Mouse (Mus musculus) gastrocnemius, postnatal 14 days (tissue): ENCODE data around the gene Kif18a. TPM values are rescaled to one million over a fixed set of nuclear protein-coding genes. Genes with fewer than 3 reads are reported as not detected.

Experiments
- DNase-seq: peaks from one replicate; pipeline ENCODE4 v3.0.0; 2021; ENCODE audit warnings: mixed read lengths
- intact Hi-C: fragments of 180-260 bp; cut with DNase I; formaldehyde crosslinking; loops from one replicate; pipeline ENCODE4 v1.15.1; 2025; ENCODE audit warnings: low total_unique reads
- total RNA-seq, 2 experiments: library from RNA; stranded (reverse); gene quantifications; 2 replicates each; pipeline ENCODE4 v1.2.3; 2021

The Kif18a gene
- total RNA-seq, 2 experiments from 2014 or later, result 0.71 to 1.0 TPM

DNA sequence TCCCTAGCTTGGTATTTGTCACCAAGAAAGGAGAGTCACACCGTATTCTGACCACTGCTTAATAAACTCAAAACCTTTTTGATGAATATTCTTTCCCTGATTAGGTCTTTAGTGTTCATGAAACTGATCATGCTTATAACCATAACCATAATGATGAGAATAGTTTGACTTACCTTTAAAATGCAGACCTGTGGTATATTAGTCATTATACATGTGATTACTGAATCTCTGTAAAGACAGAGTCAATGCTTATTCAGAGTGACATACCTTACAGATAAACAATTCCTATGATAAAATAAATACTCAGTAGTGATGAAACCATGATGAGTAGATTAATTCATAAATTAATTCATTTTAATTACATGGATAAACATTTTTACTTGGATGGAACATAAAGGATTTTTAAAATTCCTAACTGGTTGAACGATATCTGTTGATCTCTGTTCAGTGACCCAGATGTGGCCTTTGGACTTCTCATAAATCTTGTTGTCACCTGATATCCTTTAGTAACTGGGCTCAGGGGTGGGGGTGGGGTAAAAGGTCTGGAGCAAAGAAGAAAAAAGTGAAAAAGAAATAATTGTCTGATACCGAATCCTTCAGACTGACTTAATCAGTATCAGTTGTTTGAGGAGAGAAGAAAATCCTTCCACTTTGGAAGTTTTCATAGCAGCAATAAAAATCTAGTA is 78.1 kb downstream of the Kif18a start:
- DNase-seq, result no peak
- intact Hi-C loops, result no loop called here

DNA sequence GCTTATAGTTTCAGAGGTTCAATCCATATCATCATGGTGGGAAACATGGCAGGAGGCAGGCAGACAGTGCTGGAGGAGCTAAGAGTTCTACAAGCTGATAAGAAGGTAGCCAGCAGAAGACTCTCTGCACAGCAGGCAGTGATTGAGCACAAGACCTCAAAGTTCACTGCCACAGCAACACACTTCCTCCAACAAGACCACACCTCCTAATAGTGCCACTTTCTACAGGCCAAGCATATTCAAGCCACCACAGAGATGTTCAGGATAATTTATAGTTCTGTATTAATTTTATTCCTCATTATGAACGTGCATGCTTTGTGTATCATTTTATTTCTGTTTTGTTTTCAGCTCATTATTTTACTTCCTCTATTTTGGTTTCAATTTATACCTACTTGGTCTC is 85.4 kb downstream of the Kif18a start:
- intact Hi-C loops, result no loop called here
- no peak for DNase-seq

DNA sequence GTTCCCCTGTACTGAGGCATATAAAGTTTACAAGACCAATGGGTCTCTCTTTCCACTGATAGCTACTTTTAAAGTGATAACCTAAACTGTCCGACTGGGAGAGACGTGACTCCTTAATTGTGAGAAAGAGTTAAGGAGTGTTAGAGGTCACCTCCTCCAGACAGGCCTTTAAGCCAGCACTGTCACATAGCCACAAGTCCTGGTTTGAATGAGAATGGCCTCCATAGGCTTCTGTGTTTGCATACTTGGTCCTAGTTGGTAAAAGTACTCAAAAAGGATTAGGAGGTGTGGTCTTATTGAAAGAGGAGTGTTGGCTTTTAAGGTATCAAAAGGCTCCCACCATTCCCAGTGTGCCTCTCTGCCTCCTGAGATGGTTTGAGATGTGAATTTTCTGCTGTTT is 94.3 kb downstream of the Kif18a start:
- no peak for DNase-seq
- intact Hi-C loops, result no loop called here

DNA sequence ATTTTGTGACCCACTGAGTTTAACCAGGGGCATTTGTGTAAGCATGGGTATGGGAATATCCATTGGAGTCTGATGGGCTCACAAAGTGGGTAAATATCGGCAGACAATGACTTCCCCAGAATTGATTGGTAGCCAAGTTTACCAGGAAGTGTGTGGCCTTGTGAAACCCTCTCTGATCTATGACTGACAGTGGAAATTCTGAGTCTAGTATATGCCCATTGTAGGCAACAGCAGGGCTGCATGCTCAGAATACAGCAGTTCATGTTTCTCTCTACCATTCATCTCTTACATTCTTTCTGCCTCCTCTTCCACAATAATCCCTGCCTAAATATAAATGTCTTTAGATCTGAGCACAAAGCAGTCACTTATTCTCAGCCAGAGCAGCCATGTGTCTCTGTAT is 103.5 kb downstream of the Kif18a start:
- no peak for DNase-seq
- intact Hi-C loops, result no loop called here

DNA sequence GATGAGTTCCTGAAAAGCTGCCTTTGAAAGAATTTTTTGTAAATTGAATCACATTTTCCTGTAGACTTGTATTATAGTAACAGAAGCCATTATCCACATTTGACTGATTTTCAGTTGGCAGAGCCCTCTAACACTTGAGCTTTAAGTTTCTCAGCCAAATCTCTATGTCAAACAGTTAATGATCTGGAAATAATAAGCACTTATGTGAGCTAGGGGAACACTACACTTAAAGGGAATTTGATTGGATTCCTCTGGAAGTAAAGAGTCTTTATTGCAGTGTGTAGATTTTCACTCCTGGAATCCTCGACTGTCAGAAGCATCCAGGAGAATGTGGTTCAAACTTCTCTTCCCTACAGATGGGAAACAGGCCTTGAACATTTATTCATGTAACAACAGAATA is 105.7 kb downstream of the Kif18a start:
- intact Hi-C loops, result no loop called here
- DNase-seq, result no peak

DNA sequence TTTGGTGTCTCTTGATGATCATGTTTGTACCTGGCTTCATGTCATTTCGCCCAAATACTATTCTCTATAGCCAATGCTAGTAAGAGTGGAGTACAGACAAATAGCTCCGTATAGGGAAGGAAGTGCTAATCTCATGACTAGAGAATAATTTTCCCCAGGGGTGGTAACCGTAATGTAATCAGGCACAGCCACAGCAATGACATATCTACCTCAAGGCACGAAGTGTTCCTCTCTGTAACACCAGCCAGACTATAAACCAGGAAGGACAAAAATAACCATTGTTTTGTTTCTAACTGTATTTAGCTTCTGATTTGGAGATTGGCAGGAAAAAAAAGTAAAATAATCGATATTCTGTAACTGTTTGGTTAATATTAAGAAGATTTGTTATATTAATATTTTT is 108.2 kb downstream of the Kif18a start:
- DNase-seq, result no peak
- intact Hi-C loops, result no loop called here

DNA sequence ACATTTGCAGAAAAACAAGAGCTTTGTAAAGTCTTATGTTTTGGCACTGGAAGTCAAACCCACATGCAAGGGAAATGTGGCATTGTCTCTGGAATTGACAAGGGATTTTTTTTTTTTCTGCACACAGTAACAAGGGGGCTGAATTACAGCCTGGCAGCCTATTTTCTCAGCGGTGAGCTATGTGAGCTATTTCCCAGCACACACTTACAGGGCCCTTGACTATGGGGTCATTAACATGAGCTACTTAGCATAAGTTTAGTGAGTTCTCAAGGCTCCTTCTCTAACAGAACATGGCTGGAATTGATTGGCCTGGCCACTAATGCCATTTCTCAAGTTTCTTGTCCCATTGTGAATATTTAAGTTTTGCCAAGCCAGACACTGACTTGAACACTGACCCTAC is 109.4 kb downstream of the Kif18a start:
- intact Hi-C loops, result no loop called here
- DNase-seq, result no peak

Other genes with a start within 250 kb of the Kif18a start
- 1 to 10 TPM; 9.5 TPM for gene Mettl15, start within 50 bp of the Kif18a start, total RNA-seq